Mouse (Mus musculus): Measurements from ENCODE around the gene Zbtb44. TPM values are rescaled to one million over a fixed set of nuclear protein-coding genes. Genes with fewer than 3 reads are reported as not detected.

Zbtb44 gene
- total RNA-seq (2021) = 10 to 100 TPM; 30.5 to 30.6 TPM
- polyA plus RNA-seq (2012; rRNA removed) = 4.8 and 9.1 TPM in 2 replicates
- long read RNA-seq, full-length matches to known transcripts = 8 of 15 reads
- long read RNA-seq, partial matches to known transcripts = 2 of 15 reads
- long read RNA-seq, other reads (novel, unspliced or antisense) = 5 of 15 reads

DNA sequence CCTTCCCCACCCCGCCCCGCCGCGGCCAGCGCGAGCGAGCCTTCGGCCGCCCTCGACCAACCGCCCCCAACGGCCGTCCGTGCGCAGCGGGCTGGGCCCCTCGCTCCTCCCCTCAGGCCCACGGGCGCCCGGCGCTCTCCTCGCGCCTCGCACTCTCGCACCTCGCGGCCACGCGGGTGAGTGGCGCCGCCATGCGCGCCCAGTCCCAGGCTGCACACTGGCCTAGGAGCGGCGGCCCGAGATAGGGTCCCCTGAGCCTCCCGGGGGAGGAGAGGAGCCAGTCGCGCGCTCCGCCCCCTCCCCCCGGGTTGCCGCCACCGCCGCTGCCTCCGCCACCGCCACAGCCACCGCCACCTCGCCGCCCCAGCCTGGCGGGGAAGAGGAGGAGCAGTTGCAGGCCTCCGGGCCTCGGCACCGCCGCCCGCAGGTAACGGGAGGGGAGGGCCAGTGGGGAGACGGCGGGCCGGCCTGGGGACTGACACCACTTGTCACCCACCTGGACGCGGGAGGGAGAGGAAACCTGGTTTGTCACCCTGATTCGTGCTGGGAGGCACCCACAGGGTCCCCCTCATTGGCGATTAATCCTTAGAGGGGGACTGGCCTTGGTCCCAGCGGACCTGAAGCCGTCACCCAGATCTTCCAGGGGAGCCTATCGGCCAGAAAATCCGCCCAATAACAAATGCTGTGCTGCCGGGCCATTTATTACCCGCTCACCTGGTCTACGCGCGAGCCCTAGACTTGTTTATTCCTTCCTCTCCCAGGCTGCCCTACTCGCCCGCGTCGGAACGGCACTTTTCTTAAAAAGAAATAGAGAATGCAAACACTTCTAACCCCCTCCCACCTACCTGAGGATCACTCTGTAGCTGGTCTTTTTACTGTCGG, at the start of gene Zbtb44:
Gene Zbtb44, plus strand, starts transcription at position 113 of the 882 bp plus-strand sequence.
- Histone ChIP-seq H3K4me3 (peak within 1 kb of the TSS; percentile 67), H3K9ac (ENCODE audit: low read depth, low read length) (peak within 1 kb of the TSS; percentile 93), H3K79me2 (replicated peaks; ENCODE audit: control insufficient read depth, insufficient read depth, low read length) (peaks cover 3% of the 10 kb centered on the region; the same call in 1 of the 2 replicates), H3K36me3 (ENCODE audit: control insufficient read depth, insufficient read depth, low read length) (peaks cover 3% of the 10 kb centered on the region), H3K4me1 (ENCODE audit: control insufficient read depth, insufficient read depth, low read length) (peaks cover 1% of the 10 kb centered on the region; the same call in 1 of the 2 replicates), H3K27me3 (ENCODE audit: control insufficient read depth, insufficient read depth, low read length) (no peaks in the 10 kb centered on the region), H3K27ac (peak within 1 kb of the TSS; percentile 87)
- DNase-seq = peak in 1 of 2 experiments; percentile 87
- no peak for TF ChIP-seq CTCF (IDR thresholded peaks at IDR 0.05)
- TF ChIP-seq POLR2A (IDR thresholded peaks at IDR 0.05; ENCODE audit: insufficient read depth, low read depth, low read length) = 0 out of 2 replicates have a peak, but pooled peaks have one; percentile 6
- under 1% methylated on average over 62 of the region's 79 CpGs for WGBS
- intact Hi-C loops (cut with DNase I) = loop anchor here (5.0 to 10.0 kb wide), 2 partner anchors 174 to 252 kb away; partner anchors contain the start of gene Prdm10

DNA sequence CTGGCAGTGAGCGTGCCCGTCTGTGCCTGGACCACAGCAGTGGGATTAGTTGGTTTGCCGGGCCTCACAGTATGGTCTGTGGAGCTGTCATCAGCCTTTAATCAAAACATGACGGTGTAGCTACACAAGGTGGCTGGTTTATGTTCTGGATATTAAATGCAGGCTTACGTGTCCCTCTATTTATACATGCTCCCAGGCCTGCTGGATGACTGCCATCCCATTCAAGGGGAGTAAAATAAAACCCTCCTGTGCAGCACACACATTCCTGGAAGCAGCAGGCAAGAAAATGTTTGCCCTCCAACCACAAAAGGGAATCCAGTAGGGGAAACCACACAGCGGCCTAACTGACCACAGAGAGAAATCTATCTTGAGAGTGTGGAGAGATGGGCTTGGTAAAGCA, 44.7 kb upstream of the Zbtb44 start:
- intact Hi-C loops (cut with DNase I) = no loop called here
- Histone ChIP-seq H3K79me2 (replicated peaks; ENCODE audit: control insufficient read depth, insufficient read depth, low read length) (no peaks in the 10 kb centered on the region), H3K4me1 (ENCODE audit: control insufficient read depth, insufficient read depth, low read length) (no peaks in the 10 kb centered on the region), H3K36me3 (ENCODE audit: control insufficient read depth, insufficient read depth, low read length) (no peaks in the 10 kb centered on the region), H3K27ac (no peak overlapping the region; the same call in 1 of the 2 replicates), H3K27me3 (ENCODE audit: control insufficient read depth, insufficient read depth, low read length) (no peaks in the 10 kb centered on the region), H3K9ac (ENCODE audit: low read depth, low read length) (no peak overlapping the region), H3K4me3 (no peak overlapping the region)
- WGBS = 37% methylated on average over 6 of the region's 6 CpGs
- DNase-seq = peak in 1 of 2 experiments; percentile 17
- TF ChIP-seq POLR2A (IDR thresholded peaks at IDR 0.05; ENCODE audit: insufficient read depth, low read depth, low read length) (no peak), CTCF (IDR thresholded peaks at IDR 0.05) (no peak), EP300 (IDR thresholded peaks at IDR 0.05; ENCODE audit: insufficient read depth, low read depth, low read length) (no peak)

DNA sequence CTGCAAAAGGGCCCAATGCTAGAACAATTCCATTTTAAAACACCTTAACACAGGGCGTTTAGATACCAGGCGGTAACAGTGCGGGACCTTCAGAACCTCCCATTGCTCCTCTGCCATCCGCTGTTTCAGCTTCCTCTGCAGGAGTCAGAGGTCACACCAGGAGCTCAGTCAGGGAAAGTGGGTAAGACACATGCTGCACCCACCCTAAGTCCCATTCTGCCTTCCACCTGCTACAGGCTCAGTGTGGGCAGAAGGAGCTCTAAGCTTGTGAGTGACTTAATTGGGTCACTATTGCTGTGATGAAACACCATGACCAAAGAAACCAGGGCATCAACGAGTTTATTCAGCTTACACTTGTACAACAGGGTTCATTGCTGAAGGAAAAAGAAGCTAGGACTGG, 37.3 kb upstream of the Zbtb44 start:
- intact Hi-C loops (cut with DNase I) = no loop called here
- Histone ChIP-seq H3K27ac (no peak overlapping the region), H3K27me3 (ENCODE audit: control insufficient read depth, insufficient read depth, low read length) (no peaks in the 10 kb centered on the region), H3K4me1 (ENCODE audit: control insufficient read depth, insufficient read depth, low read length) (0 out of 2 replicates have a peak, but pooled peaks cover 1% of the 10 kb centered on the region), H3K79me2 (replicated peaks; ENCODE audit: control insufficient read depth, insufficient read depth, low read length) (no peaks in the 10 kb centered on the region), H3K36me3 (ENCODE audit: control insufficient read depth, insufficient read depth, low read length) (no peaks in the 10 kb centered on the region), H3K9ac (ENCODE audit: low read depth, low read length) (no peak overlapping the region), H3K4me3 (no peak overlapping the region)
- no peak for DNase-seq
- TF ChIP-seq POLR2A (IDR thresholded peaks at IDR 0.05; ENCODE audit: insufficient read depth, low read depth, low read length) (no peak), CTCF (IDR thresholded peaks at IDR 0.05) (no peak), EP300 (IDR thresholded peaks at IDR 0.05; ENCODE audit: insufficient read depth, low read depth, low read length) (no peak)
- 78% methylated on average over 5 of the region's 5 CpGs for WGBS

DNA sequence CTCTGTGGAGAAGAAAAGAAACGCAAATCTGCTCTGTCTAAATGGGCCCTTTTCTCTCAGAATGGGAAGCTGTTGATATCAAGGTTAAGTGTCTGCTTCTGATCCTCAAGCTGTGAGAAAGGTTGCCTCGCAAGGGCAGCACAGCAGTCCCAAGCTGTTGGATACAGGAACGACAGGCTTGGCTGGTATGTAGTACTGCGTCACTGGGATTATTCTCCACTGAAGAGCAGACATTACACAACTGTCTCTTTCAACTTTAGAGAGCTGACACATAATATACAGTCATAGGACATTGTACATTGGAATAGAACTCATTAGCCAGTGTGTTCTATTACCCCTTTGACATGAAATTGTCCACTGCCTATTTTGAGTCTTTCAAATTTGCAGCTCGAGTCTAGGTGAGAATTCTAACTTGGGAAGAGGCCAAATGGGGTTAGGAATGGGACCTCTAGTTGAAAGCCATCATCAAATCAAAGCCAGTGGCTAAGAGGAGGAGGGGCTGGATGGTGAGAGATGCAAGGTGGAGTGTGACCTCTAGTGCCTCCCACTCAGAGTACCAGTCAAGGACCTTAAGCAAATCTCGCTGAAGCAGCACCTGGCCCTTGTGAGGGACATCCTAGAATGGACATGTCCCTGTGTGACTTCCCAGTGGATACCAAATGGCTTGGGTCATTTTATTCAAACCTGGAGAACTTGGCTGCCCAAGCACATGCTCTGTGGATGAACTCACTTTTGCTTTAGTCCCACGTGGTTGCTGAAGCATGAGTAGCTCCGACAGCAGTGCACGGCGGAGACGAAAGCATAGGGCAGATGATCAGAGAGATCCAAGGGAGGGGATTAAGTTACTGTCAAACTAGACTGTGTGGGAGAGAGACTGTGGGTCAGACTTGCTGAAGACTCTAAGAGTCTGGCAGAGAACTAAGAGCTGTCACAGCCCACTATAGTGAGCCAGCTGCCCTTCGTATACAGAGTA, 33.6 kb upstream of the Zbtb44 start:
- Histone ChIP-seq H3K9ac (ENCODE audit: low read depth, low read length) (no peak overlapping the region), H3K79me2 (replicated peaks; ENCODE audit: control insufficient read depth, insufficient read depth, low read length) (no peaks in the 10 kb centered on the region), H3K27me3 (ENCODE audit: control insufficient read depth, insufficient read depth, low read length) (no peaks in the 10 kb centered on the region), H3K4me1 (ENCODE audit: control insufficient read depth, insufficient read depth, low read length) (peaks cover 1% of the 10 kb centered on the region; the same call in 1 of the 2 replicates), H3K27ac (no peak overlapping the region), H3K4me3 (no peak overlapping the region), H3K36me3 (ENCODE audit: control insufficient read depth, insufficient read depth, low read length) (no peaks in the 10 kb centered on the region)
- DNase-seq = peak in 1 of 2 experiments; percentile 12
- no peak for TF ChIP-seq POLR2A (IDR thresholded peaks at IDR 0.05; ENCODE audit: insufficient read depth, low read depth, low read length)
- no peak for TF ChIP-seq CTCF (IDR thresholded peaks at IDR 0.05)
- no peak for TF ChIP-seq EP300 (IDR thresholded peaks at IDR 0.05; ENCODE audit: insufficient read depth, low read depth, low read length)
- intact Hi-C loops (cut with DNase I) = no loop called here
- 69% methylated on average over 12 of the region's 12 CpGs for WGBS

DNA sequence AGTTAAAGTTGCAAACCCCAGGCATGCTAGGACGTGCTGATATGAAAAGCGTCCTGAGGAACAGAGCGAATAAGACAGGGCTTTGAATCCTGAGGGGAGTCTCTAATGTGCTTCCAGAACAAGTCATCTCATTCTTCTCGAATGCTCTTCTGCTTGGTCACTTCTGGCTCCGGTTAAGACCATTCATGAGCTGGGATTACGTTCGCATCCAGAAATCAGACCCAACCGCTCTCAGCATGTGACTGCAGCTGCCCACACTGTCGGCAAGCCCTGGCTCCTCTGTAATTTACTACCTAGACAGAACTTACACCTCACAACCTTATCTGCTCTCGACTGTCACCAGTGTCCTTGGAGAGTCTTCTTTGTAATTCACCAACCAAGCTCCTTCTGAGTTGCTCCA, 29.8 kb upstream of the Zbtb44 start:
- TF ChIP-seq EP300 (IDR thresholded peaks at IDR 0.05; ENCODE audit: insufficient read depth, low read depth, low read length) (no peak), POLR2A (IDR thresholded peaks at IDR 0.05; ENCODE audit: insufficient read depth, low read depth, low read length) (no peak), CTCF (IDR thresholded peaks at IDR 0.05) (no peak)

More for the DNA sequence above, 29.8 kb upstream of the Zbtb44 start:
- no peak for DNase-seq
- Histone ChIP-seq H3K4me3 (no peak overlapping the region), H3K9ac (ENCODE audit: low read depth, low read length) (no peak overlapping the region), H3K27me3 (ENCODE audit: control insufficient read depth, insufficient read depth, low read length) (no peaks in the 10 kb centered on the region), H3K79me2 (replicated peaks; ENCODE audit: control insufficient read depth, insufficient read depth, low read length) (no peaks in the 10 kb centered on the region), H3K4me1 (ENCODE audit: control insufficient read depth, insufficient read depth, low read length) (peaks cover 1% of the 10 kb centered on the region; the same call in 1 of the 2 replicates), H3K27ac (no peak overlapping the region), H3K36me3 (ENCODE audit: control insufficient read depth, insufficient read depth, low read length) (no peaks in the 10 kb centered on the region)
- intact Hi-C loops (cut with DNase I) = no loop called here
- WGBS = 62% methylated on average over 10 of the region's 10 CpGs
